Mouse (Mus musculus) CH12.LX (cell line): Measurements from ENCODE around the gene Ezh1. TPM values are rescaled to one million over a fixed set of nuclear protein-coding genes. Genes with fewer than 3 reads are reported as not detected.

ENCODE experiments used
- DNase-seq: peaks from one replicate; pipeline ENCODE4 v3.0.0-alpha.2; 2013; ENCODE audit errors: extremely low read depth
- H3K27ac ChIP-seq: 2 replicates; pipeline ENCODE4 v1.5.1; 2012; ENCODE audit warnings: low read depth, mild to moderate bottlenecking, control low read depth, moderate library complexity; ENCODE audit not compliant: insufficient read depth
- H3K27me3 ChIP-seq: replicated peaks from 2 replicates; pipeline ENCODE3; 2012; ENCODE audit warnings: inconsistent platforms
- H3K36me3 ChIP-seq, 2 experiments: replicated peaks in 1 of 2; 2 replicates each; pipeline versions ENCODE3 to v1.6.1; 2012; ENCODE audit warnings: inconsistent platforms in 1 of 2, low read length in 1 of 2, mild to moderate bottlenecking in 1 of 2, mixed read lengths in 1 of 2, moderate library complexity in 1 of 2; ENCODE audit not compliant: control insufficient read depth in 1 of 2, insufficient read depth in 1 of 2
- H3K4me1 ChIP-seq, 2 experiments: 2 replicates each; pipeline ENCODE4 v1.6.1; 2012; ENCODE audit warnings: inconsistent platforms in 1 of 2, moderate library complexity in 1 of 2; ENCODE audit not compliant: insufficient read depth in 2 of 2, control insufficient read depth in 1 of 2
- H3K4me2 ChIP-seq: 2 replicates; pipeline ENCODE4 v1.6.1; 2012; ENCODE audit warnings: low read depth, mild to moderate bottlenecking, control low read depth; ENCODE audit not compliant: poor library complexity, insufficient read depth, severe bottlenecking
- H3K4me3 ChIP-seq, 3 experiments: fragments of 150-350 bp in 1 of 3; sonication (generic) in 1 of 3; replicated peaks in 1 of 3; 2 replicates each; pipeline versions ENCODE3 to v1.5.1; 2011 to 2012; ENCODE audit warnings: low read depth in 2 of 3, low read length in 2 of 3, mild to moderate bottlenecking in 2 of 3, moderate library complexity in 2 of 3, control low read depth in 1 of 3, improper control_type of control experiment in 1 of 3, inconsistent platforms in 1 of 3, mixed read lengths in 1 of 3; ENCODE audit not compliant: poor library complexity in 1 of 3
- H3K79me2 ChIP-seq: replicated peaks from 2 replicates; pipeline ENCODE4 v1.6.1; 2012; ENCODE audit warnings: mild to moderate bottlenecking, moderate library complexity; ENCODE audit not compliant: control insufficient read depth, poor library complexity, insufficient read depth, severe bottlenecking; ENCODE audit errors: extremely low read depth
- H3K9ac ChIP-seq: 2 replicates; pipeline ENCODE4 v1.6.1; 2012; ENCODE audit warnings: low read depth, mild to moderate bottlenecking, control low read depth, moderate library complexity; ENCODE audit not compliant: insufficient read depth
- H3K9me3 ChIP-seq: replicated peaks from 2 replicates; pipeline ENCODE3; 2012; ENCODE audit warnings: low read length, inconsistent platforms, mixed read lengths
- BHLHE40 ChIP-seq: IDR thresholded peaks from 2 replicates; pipeline ENCODE4 v1.6.1; 2011; ENCODE audit warnings: mild to moderate bottlenecking, low read depth, low read length, improper control_type of control experiment
- CTCF ChIP-seq, 2 experiments: IDR thresholded peaks in 1 of 2; conservative IDR thresholded peaks in 1 of 2; 2 replicates each; pipeline ENCODE4 v1.5.1; 2011 to 2012; ENCODE audit warnings: low read depth in 2 of 2, low read length in 2 of 2, improper control_type of control experiment in 1 of 2, inconsistent platforms in 1 of 2, mild to moderate bottlenecking in 1 of 2, moderate library complexity in 1 of 2
- E2F4 ChIP-seq: IDR thresholded peaks from 2 replicates; pipeline ENCODE4 v1.6.1; 2011; ENCODE audit warnings: low read depth, low read length, improper control_type of control experiment; ENCODE audit not compliant: insufficient replicate concordance
- ELF1 ChIP-seq: IDR thresholded peaks from 2 replicates; pipeline ENCODE4 v1.6.1; 2014; ENCODE audit warnings: low read depth, mild to moderate bottlenecking, inconsistent platforms, low read length, improper control_type of control experiment
- EP300 ChIP-seq: IDR thresholded peaks from 2 replicates; pipeline ENCODE4 v1.6.1; 2011; ENCODE audit warnings: low read length, improper control_type of control experiment
- ETS1 ChIP-seq: conservative IDR thresholded peaks from 2 replicates; pipeline ENCODE4 v1.6.1; 2012; ENCODE audit warnings: low read depth, mild to moderate bottlenecking, inconsistent platforms, low read length, improper control_type of control experiment, moderate library complexity
- GABPA ChIP-seq: IDR thresholded peaks from 2 replicates; pipeline ENCODE4 v1.6.1; 2012; ENCODE audit warnings: low read depth, low read length, improper control_type of control experiment, inconsistent platforms; ENCODE audit not compliant: insufficient replicate concordance
- HCFC1 ChIP-seq: IDR thresholded peaks from 2 replicates; pipeline ENCODE4 v1.6.1; 2012; ENCODE audit warnings: low read depth, mild to moderate bottlenecking, inconsistent platforms, low read length, improper control_type of control experiment
- IRF4 ChIP-seq: IDR thresholded peaks from 2 replicates; pipeline ENCODE4 v1.6.1; 2014; ENCODE audit warnings: low read depth, mild to moderate bottlenecking, inconsistent platforms, low read length, improper control_type of control experiment
- JUN ChIP-seq: IDR thresholded peaks from 2 replicates; pipeline ENCODE4 v1.6.1; 2011; ENCODE audit warnings: low read depth, mild to moderate bottlenecking, low read length, improper control_type of control experiment, moderate library complexity; ENCODE audit not compliant: insufficient read depth
- KAT2A ChIP-seq: IDR thresholded peaks from 2 replicates; pipeline ENCODE4 v1.6.1; 2012; ENCODE audit warnings: low read length, improper control_type of control experiment, inconsistent platforms; ENCODE audit not compliant: insufficient replicate concordance
- MAX ChIP-seq: IDR thresholded peaks from 2 replicates; pipeline ENCODE4 v1.6.1; 2011; ENCODE audit warnings: low read length, improper control_type of control experiment
- MAZ ChIP-seq: IDR thresholded peaks from 2 replicates; pipeline ENCODE4 v1.6.1; 2012; ENCODE audit warnings: low read depth, mild to moderate bottlenecking, inconsistent platforms, low read length, improper control_type of control experiment, moderate library complexity
- MEF2A ChIP-seq: IDR thresholded peaks from 2 replicates; pipeline ENCODE4 v1.6.1; 2014; ENCODE audit warnings: low read depth, mild to moderate bottlenecking, inconsistent platforms, low read length, improper control_type of control experiment, borderline replicate concordance
- MXI1 ChIP-seq: IDR thresholded peaks from 2 replicates; pipeline ENCODE4 v1.6.1; 2011; ENCODE audit warnings: mild to moderate bottlenecking, low read depth, low read length, improper control_type of control experiment
- NELFE ChIP-seq: IDR thresholded peaks from 2 replicates; pipeline ENCODE4 v1.6.1; 2011; ENCODE audit warnings: low read depth, low read length, improper control_type of control experiment
- NRF1 ChIP-seq: IDR thresholded peaks from 2 replicates; pipeline ENCODE4 v1.6.1; 2014; ENCODE audit warnings: low read depth, mild to moderate bottlenecking, inconsistent platforms, low read length, improper control_type of control experiment, moderate library complexity
- PAX5 ChIP-seq: IDR thresholded peaks from 2 replicates; pipeline ENCODE4 v1.6.1; 2012; ENCODE audit warnings: low read length, inconsistent platforms, mixed read lengths
- POLR2A ChIP-seq: IDR thresholded peaks from 2 replicates; pipeline ENCODE4 v1.6.1; 2011; ENCODE audit warnings: low read depth, mild to moderate bottlenecking, improper control_type of control experiment, low read length
- RAD21 ChIP-seq: IDR thresholded peaks from 2 replicates; pipeline ENCODE4 v1.6.1; 2011; ENCODE audit warnings: low read depth, mild to moderate bottlenecking, low read length, improper control_type of control experiment, moderate library complexity
- RCOR1 ChIP-seq: conservative IDR thresholded peaks from 2 replicates; pipeline ENCODE4 v1.6.1; 2012; ENCODE audit warnings: low read depth, mild to moderate bottlenecking, inconsistent platforms, low read length, improper control_type of control experiment
- SIN3A ChIP-seq: IDR thresholded peaks from 2 replicates; pipeline ENCODE4 v1.6.1; 2012; ENCODE audit warnings: low read length, improper control_type of control experiment, inconsistent platforms
- SMC3 ChIP-seq: IDR thresholded peaks from 2 replicates; pipeline ENCODE4 v1.6.1; 2011; ENCODE audit warnings: low read depth, low read length, improper control_type of control experiment
- TCF12 ChIP-seq: IDR thresholded peaks from 2 replicates; pipeline ENCODE4 v1.6.1; 2014; ENCODE audit warnings: low read depth, mild to moderate bottlenecking, inconsistent platforms, low read length, improper control_type of control experiment
- UBTF ChIP-seq: IDR thresholded peaks from 2 replicates; pipeline ENCODE4 v1.6.1; 2012; ENCODE audit warnings: low read depth, mild to moderate bottlenecking, inconsistent platforms, low read length, improper control_type of control experiment, moderate library complexity
- USF1 ChIP-seq: IDR thresholded peaks from 2 replicates; pipeline ENCODE4 v1.6.1; 2014; ENCODE audit warnings: low read depth, mild to moderate bottlenecking, inconsistent platforms, low read length, improper control_type of control experiment
- USF2 ChIP-seq: conservative IDR thresholded peaks from 2 replicates; pipeline ENCODE4 v1.6.1; 2011; ENCODE audit warnings: low read depth, low read length, improper control_type of control experiment
- ZC3H11A ChIP-seq: IDR thresholded peaks from 2 replicates; pipeline ENCODE4 v1.6.1; 2012; ENCODE audit warnings: low read depth, mild to moderate bottlenecking, inconsistent platforms, low read length, improper control_type of control experiment
- ZKSCAN1 ChIP-seq: IDR thresholded peaks from 2 replicates; pipeline ENCODE4 v1.6.1; 2012; ENCODE audit warnings: low read depth, inconsistent platforms, low read length, improper control_type of control experiment, borderline replicate concordance
- ZMIZ1 ChIP-seq: IDR thresholded peaks from 2 replicates; pipeline ENCODE4 v1.6.1; 2012; ENCODE audit warnings: low read depth, mild to moderate bottlenecking, inconsistent platforms, low read length, improper control_type of control experiment
- dilution Hi-C: fragments of 300-500 bp; cut with MboI; formaldehyde crosslinking; loops from 2 replicates; pipeline ENCODE4 v1.14.3; 2020; ENCODE audit warnings: low sequenced_read_pairs; ENCODE audit not compliant: extremely low pct_unique_long_range_greater_than_20kb, extremely low pct_ligation_motif_present
- in situ Hi-C: fragments of 300-500 bp; cut with MboI; formaldehyde crosslinking; loops from 3 replicates; pipeline ENCODE4 v1.14.3; 2019; ENCODE audit warnings: low sequenced_read_pairs, low pct_ligation_motif_present, low pct_unique_long_range_greater_than_20kb, mixed read lengths
- polyA plus RNA-seq: library from polyadenylated mRNA; unstranded; fragments of >175 nt; gene quantifications from 2 replicates; pipeline ENCODE4 v1.2.1, GENCODE M21; 2012; ENCODE audit warnings: low read depth; ENCODE audit not compliant: insufficient read length
- total RNA-seq, 2 experiments: library from RNA; depleted of rRNA; stranded (reverse); fragments of 300-350 nt in 1 of 2; fragments of >200 nt in 1 of 2; gene quantifications; 2 replicates each; pipeline ENCODE4 v1.2.3; 2012 to 2014

The Ezh1 gene
- total RNA-seq (2012; rRNA removed) (11.1 and 15.3 TPM in 2 replicates), total RNA-seq (2014; rRNA removed) (8.5 and 8.7 TPM in 2 replicates), polyA plus RNA-seq (10.8 and 12.1 TPM in 2 replicates)

DNA sequence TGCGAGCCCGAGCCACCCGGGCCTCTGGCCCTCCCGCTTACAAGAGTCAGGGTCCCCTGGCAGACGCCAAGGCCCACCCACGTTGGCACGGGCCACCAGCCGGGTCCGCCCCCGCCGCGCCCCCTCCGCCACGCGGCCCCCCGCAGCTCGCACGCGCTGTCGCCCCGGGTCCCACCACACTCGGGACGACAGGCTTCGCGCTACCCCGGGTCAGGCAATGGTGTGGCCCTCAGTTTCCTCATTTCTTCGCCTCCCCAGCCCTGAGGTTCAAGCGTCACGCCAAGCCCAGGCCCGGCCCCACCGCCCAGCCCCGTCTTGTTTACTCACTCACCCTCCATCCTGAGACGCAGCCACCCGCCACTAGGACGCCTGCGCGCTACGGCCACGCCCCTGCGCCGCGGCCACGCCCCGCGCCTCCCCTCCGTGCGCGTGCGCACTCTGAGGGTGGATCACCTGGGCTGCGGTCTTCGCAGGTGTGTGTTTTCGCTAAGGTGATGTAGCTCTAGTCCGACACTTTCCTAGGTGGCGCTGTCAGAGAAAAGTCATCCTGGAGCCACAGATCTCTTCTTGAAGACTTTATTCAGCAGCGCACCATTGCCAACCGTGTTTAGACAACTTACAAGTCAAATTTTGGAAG, at the start of gene Ezh1:
Gene Ezh1, minus strand, starts transcription at position 399 of the 637 bp plus-strand sequence.
- peak within 1 kb of the TSS; percentile 89 for H3K4me2 ChIP-seq
- in situ Hi-C loops (no loop called here), dilution Hi-C loops (no loop called here)
- peak; percentile 81 for DNase-seq
- H3K9ac ChIP-seq, result peak within 1 kb of the TSS; percentile 87
- peaks cover 6 to 27% of the 10 kb centered on the region in 2 experiments for H3K4me1 ChIP-seq
- no peak; the same call in 1 of the 2 replicates for TF ChIP-seq USF2
- 0 out of 2 replicates have a peak, but pooled peaks have one; percentile 41 for TF ChIP-seq RCOR1
- TF ChIP-seq HCFC1, result peak; percentile 60
- TF ChIP-seq USF1, result peak; percentile 46
- TF ChIP-seq ZKSCAN1, result no peak
- peak; percentile 94 for TF ChIP-seq MXI1
- TF ChIP-seq E2F4, result peak; percentile 38; the same call in 1 of the 2 replicates
- TF ChIP-seq PAX5, result no peak
- 0 out of 2 replicates have a peak, but pooled peaks have one; percentile 29 for TF ChIP-seq MEF2A
- TF ChIP-seq NRF1, result peak; percentile 99
- 0 out of 2 replicates have a peak, but pooled peaks have one; percentile 51 for TF ChIP-seq ZMIZ1
- no peak for TF ChIP-seq UBTF
- TF ChIP-seq BHLHE40, result peak; percentile 74
- no peak; the same call in 1 of the 2 replicates for TF ChIP-seq IRF4
- TF ChIP-seq SIN3A, result peak; percentile 94
- peak; percentile 70 for TF ChIP-seq TCF12
- TF ChIP-seq MAZ, result no peak; the same call in 1 of the 2 replicates
- TF ChIP-seq ETS1, result no peak
- TF ChIP-seq GABPA, result no peak
- no peak for TF ChIP-seq ZC3H11A
- no peak for TF ChIP-seq RAD21
- no peak for TF ChIP-seq SMC3
- TF ChIP-seq EP300, result no peak
- peak; percentile 67; the same call in 1 of the 2 replicates for TF ChIP-seq POLR2A
- peak; percentile 63 for TF ChIP-seq ELF1
- no peak for TF ChIP-seq KAT2A
- no peak for TF ChIP-seq JUN
- peak; percentile 84 for TF ChIP-seq NELFE
- peak in 1 of 2 experiments; percentile 44; a peak in 2 of 4 replicates for TF ChIP-seq CTCF (conservative IDR thresholded peaks at IDR 0.05 in 1 of 2, IDR thresholded peaks at IDR 0.05 in 1 of 2; ENCODE audit: low read depth in 2 of 2, low read length in 2 of 2)
- TF ChIP-seq MAX, result peak; percentile 83
- no peaks in the 10 kb centered on the region for H3K9me3 ChIP-seq
- peaks cover 0 to 6% of the 10 kb centered on the region in 2 experiments for H3K36me3 ChIP-seq
- no peak within 1 kb of the TSS for H3K27ac ChIP-seq
- peaks cover 13% of the 10 kb centered on the region for H3K79me2 ChIP-seq
- H3K4me3 ChIP-seq, result peak within 1 kb of the TSS; percentile 83 to 95 (median 85)
- peaks cover 30% of the 10 kb centered on the region for H3K27me3 ChIP-seq
